Mouse (Mus musculus) liver, embryonic 12.5 days (tissue): ENCODE results near the gene Pcx. TPM values are rescaled to one million over a fixed set of nuclear protein-coding genes. Genes with fewer than 3 reads are reported as not detected.

Source experiments
- ATAC-seq: fragments of 200-750 bp; cut with Nextera tagmentation; 2 replicates; pipeline ENCODE4 v1.8.0; 2017; ENCODE audit warnings: moderate number of reproducible peaks, mild to moderate bottlenecking, moderate library complexity
- H3K27ac ChIP-seq: fragments of 300-500 bp; sonication (generic); 2 replicates; pipeline ENCODE4 v1.5.1; 2016; ENCODE audit warnings: mild to moderate bottlenecking
- H3K27me3 ChIP-seq: fragments of 300-500 bp; sonication (generic); replicated peaks from 2 replicates; pipeline ENCODE4 v1.6.1; 2016; ENCODE audit warnings: mild to moderate bottlenecking, moderate library complexity
- H3K36me3 ChIP-seq: fragments of 300-500 bp; sonication (generic); 2 replicates; pipeline ENCODE4 v1.6.1; 2016; ENCODE audit warnings: mild to moderate bottlenecking, moderate library complexity
- H3K4me1 ChIP-seq: fragments of 300-500 bp; sonication (generic); 2 replicates; pipeline ENCODE4 v1.6.1; 2016
- H3K4me2 ChIP-seq: fragments of 300-500 bp; sonication (generic); 2 replicates; pipeline ENCODE4 v1.6.1; 2016; ENCODE audit warnings: mild to moderate bottlenecking, moderate library complexity
- H3K4me3 ChIP-seq: fragments of 300-500 bp; sonication (generic); 2 replicates; pipeline ENCODE4 v1.5.1; 2016; ENCODE audit warnings: mild to moderate bottlenecking, moderate library complexity
- H3K9ac ChIP-seq: fragments of 300-500 bp; sonication (generic); 2 replicates; pipeline ENCODE4 v1.6.1; 2016; ENCODE audit warnings: mild to moderate bottlenecking, moderate library complexity
- H3K9me3 ChIP-seq: fragments of 300-500 bp; sonication (generic); replicated peaks from 2 replicates; pipeline ENCODE4 v1.6.1; 2016; ENCODE audit warnings: mild to moderate bottlenecking, moderate library complexity
- WGBS: fragments of 180-500 bp; shearing (Covaris S2); methylation state at CpG from one replicate; pipeline ENCODE4 v1.1.7; 2016; ENCODE audit not compliant: insufficient replicate concordance; 5-methylcytosine and 5-hydroxymethylcytosine counted together
- polyA plus RNA-seq: library from polyadenylated mRNA; unstranded; fragments of >200 nt; fragmentation: Nextera tagmentation; extraction: Ambion mirVana; gene quantifications from 2 replicates; pipeline ENCODE4 v1.2.1, GENCODE M21; 2016

The Pcx gene
- polyA plus RNA-seq, 1 experiment from 2014 or later: 34.3 TPM

DNA sequence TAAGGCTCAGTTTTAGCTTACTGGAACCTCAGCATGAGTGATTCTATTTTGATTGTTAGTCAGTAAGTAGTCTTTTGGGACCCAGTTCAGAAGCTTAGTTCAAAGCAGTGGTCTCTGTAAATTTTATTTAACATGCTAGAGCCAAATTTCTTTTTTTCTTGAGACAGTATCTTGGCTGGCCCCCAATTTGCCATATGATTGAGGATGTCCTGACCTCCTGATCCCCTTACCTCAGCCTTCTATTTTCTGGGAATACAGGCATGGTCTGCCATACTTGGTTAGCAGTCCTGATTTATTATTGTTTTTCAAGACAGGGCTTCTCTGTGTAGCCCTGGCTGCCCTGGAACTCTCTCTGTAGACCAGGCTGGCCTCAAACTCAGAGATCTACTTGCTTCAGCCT lies 25.6 kb downstream of the Pcx start:
- no peak overlapping the region for H3K27ac ChIP-seq
- no peak overlapping the region for H3K4me2 ChIP-seq

DNA sequence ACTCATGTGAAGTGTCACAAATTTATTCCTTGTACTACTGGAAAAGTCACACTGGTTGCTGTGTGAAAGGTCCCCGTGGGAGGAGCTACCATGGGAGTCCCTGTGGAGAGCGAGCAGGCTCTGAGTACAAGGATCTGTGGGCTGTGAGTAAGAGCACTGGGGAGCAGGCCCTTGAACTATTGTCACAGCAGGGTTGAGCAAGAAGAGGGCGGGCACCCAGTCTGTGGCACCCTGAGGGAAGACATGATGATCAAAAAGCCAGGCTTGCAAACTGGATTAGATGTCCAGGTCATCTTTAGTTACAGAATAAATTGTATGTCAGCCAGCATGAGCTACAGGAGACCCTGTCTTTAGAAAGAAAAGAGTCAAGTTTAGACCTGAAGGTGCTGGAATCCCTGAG lies 26.3 kb downstream of the Pcx start:
- Histone ChIP-seq H3K36me3 (peaks cover 8% of the 10 kb centered on the region), H3K27me3 (0 out of 2 replicates have a peak, but pooled peaks cover 5% of the 10 kb centered on the region), H3K27ac (no peak overlapping the region), H3K9me3 (no peaks in the 10 kb centered on the region), H3K9ac (no peak overlapping the region), H3K4me1 (no peaks in the 10 kb centered on the region), H3K4me3 (no peak overlapping the region), H3K4me2 (no peak overlapping the region)
- WGBS: 53% methylated on average over 3 of the region's 3 CpGs
- ATAC-seq: no peak

More for the DNA sequence above, 25.6 kb downstream of the Pcx start:
- no peaks in the 10 kb centered on the region for H3K4me1 ChIP-seq
- 0 out of 2 replicates have a peak, but pooled peaks cover 5% of the 10 kb centered on the region for H3K27me3 ChIP-seq
- H3K9ac ChIP-seq: no peak overlapping the region
- H3K36me3 ChIP-seq: peaks cover 8% of the 10 kb centered on the region
- H3K9me3 ChIP-seq: no peaks in the 10 kb centered on the region
- H3K4me3 ChIP-seq: no peak overlapping the region
- no peak for ATAC-seq

DNA sequence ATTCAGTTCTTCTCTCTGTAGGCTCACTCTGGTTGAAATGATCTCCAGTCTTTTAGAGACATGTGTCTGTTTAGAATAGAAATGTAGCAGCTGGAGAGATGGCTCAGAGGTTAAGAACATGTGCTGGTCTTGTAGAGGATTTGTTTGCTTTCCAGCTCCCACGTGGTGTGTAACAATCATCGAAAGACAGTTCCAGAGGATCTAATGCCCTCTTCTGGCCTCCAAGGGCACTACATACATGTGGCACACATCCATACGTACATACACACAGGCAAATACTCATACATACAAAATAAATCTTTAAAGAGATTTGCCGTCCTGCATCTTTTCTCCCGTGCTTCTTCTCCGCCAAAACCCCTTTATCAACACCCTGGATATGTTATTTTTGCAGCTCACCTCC lies 30.0 kb downstream of the Pcx start:
- no peak overlapping the region for H3K4me3 ChIP-seq
- 0 out of 2 replicates have a peak, but pooled peaks cover 9% of the 10 kb centered on the region for H3K27me3 ChIP-seq
- H3K9me3 ChIP-seq: no peaks in the 10 kb centered on the region
- H3K4me1 ChIP-seq: no peaks in the 10 kb centered on the region
- WGBS: 83% methylated on average over 6 of the region's 6 CpGs
- no peak overlapping the region for H3K9ac ChIP-seq
- H3K27ac ChIP-seq: no peak overlapping the region
- no peak for ATAC-seq
- H3K4me2 ChIP-seq: no peak overlapping the region
- H3K36me3 ChIP-seq: peaks cover 8% of the 10 kb centered on the region

DNA sequence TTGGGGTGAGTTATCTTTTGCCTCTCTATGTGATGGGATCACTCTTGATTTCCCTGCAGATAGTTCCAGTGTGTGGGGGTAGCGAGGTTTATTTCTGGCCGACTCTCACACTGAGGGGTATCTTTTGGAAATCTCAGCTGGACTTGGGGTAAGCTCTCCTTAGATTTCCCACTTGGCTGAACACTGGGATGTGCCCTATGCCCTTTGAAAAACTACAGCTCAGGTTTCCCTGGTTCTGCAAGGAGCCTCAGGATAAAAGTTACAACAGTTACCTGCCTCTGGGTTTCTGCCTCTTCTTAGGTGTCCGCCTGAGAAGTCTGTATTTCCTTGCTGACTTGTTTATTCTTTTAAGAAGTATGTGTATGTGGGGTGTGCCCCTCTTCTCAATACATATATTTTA lies 30.7 kb downstream of the Pcx start:
- no peak overlapping the region for H3K4me3 ChIP-seq
- no peak for ATAC-seq
- H3K27me3 ChIP-seq: 0 out of 2 replicates have a peak, but pooled peaks cover 9% of the 10 kb centered on the region
- no peaks in the 10 kb centered on the region for H3K9me3 ChIP-seq
- H3K4me1 ChIP-seq: no peaks in the 10 kb centered on the region
- H3K4me2 ChIP-seq: no peak overlapping the region
- no peak overlapping the region for H3K9ac ChIP-seq
- H3K36me3 ChIP-seq: peaks cover 8% of the 10 kb centered on the region
- 81% methylated on average over 3 of the region's 3 CpGs for WGBS
- H3K27ac ChIP-seq: no peak overlapping the region

DNA sequence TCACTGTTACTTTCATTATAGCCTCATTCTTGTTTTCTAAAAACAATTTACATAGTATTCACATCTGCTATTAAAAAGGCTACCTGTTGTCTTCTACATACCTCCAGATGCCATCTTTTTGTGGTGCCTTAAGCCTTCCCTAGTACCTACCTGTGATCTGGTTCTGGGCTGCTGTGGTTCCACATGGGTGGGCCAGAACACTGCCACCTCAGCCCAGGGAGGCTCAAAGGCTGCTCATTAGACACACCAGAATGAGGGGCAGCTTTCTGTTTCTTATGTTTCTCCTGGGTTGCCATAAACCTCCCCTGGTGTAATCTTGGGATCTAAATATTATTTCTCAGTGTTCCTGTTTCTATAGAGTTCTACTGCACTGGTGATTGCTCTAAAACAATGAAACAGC lies 31.8 kb downstream of the Pcx start:
- Histone ChIP-seq H3K4me2 (no peak overlapping the region), H3K27ac (no peak overlapping the region), H3K9ac (no peak overlapping the region), H3K27me3 (0 out of 2 replicates have a peak, but pooled peaks cover 9% of the 10 kb centered on the region), H3K4me3 (no peak overlapping the region), H3K36me3 (peaks cover 8% of the 10 kb centered on the region), H3K4me1 (peaks cover 8% of the 10 kb centered on the region; the same call in 1 of the 2 replicates), H3K9me3 (no peaks in the 10 kb centered on the region)
- ATAC-seq: no peak

DNA sequence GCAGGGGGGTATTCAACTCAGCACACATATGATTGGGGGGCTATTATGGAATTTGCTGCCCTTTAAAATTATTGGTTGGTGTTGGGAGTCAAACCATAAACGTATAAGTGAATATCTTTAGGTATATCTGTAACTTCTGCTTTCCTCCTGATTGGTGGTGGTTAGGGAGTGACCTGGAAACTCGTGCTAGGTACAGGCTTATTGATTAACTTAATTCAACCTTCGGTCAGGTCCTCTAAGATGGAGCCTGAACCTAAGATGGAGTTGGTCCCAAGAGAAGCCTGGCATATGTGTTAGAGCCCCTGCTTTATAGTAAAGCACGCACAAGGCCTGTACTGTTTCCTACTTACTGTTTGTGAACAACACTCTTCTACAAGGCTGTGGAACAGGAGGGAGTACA lies 34.8 kb downstream of the Pcx start:
- 0 out of 2 replicates have a peak, but pooled peaks cover 4% of the 10 kb centered on the region for H3K27me3 ChIP-seq
- peaks cover 8% of the 10 kb centered on the region for H3K36me3 ChIP-seq
- no peak for ATAC-seq
- no peaks in the 10 kb centered on the region for H3K9me3 ChIP-seq
- H3K4me1 ChIP-seq: peaks cover 17% of the 10 kb centered on the region
- H3K4me2 ChIP-seq: no peak overlapping the region
- H3K27ac ChIP-seq: no peak overlapping the region
- H3K4me3 ChIP-seq: no peak overlapping the region
- H3K9ac ChIP-seq: no peak overlapping the region
- 65% methylated on average over 4 of the region's 4 CpGs for WGBS

DNA sequence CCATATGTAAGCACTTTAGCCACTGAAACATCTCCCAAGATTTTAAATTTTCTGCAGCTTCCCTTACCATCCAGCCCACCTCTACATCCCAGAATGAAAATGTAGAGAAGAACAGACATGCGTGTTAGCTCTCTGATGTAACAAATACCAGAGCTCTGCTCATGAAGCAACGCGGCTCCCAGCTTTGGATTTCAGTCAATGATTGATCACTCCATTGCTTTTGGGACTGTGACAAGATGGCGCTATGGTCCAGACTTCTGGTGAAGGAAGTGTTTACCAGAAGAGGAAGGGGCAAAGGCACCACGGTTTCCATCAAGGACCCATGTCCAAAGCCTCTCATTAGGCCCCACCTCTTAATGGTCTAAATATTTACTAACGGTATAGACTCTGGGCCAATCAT lies 35.6 kb downstream of the Pcx start:
- H3K4me2 ChIP-seq: no peak overlapping the region
- no peak overlapping the region for H3K27ac ChIP-seq
- peaks cover under 1% of the 10 kb centered on the region; the same call in 1 of the 2 replicates for H3K36me3 ChIP-seq
- H3K4me1 ChIP-seq: peaks cover 17% of the 10 kb centered on the region
- no peaks in the 10 kb centered on the region for H3K9me3 ChIP-seq
- ATAC-seq: no peak
- H3K9ac ChIP-seq: no peak overlapping the region
- 80% methylated on average over 6 of the region's 6 CpGs for WGBS
- 0 out of 2 replicates have a peak, but pooled peaks cover 4% of the 10 kb centered on the region for H3K27me3 ChIP-seq
- H3K4me3 ChIP-seq: no peak overlapping the region

DNA sequence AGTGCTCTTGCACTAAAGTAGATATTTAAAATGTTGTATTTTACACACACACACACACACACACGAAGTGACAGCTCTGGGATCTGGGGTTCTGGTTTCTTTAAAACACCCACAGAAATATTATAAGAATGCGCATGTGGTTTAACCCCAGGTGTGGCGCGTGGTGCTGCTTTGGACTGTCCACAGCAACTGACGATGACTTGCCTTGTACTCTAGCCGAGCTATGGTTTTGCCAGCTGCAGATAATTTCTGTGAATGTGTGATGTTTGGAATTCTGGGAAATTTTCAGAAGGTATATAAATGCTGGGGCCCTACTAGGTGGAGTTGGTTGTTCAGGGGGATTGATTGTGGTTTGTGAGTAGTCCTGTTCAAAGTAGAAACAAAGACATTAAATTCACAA lies 37.5 kb downstream of the Pcx start:
- H3K4me3 ChIP-seq: no peak overlapping the region
- H3K9ac ChIP-seq: no peak overlapping the region
- H3K4me1 ChIP-seq: peaks cover 30% of the 10 kb centered on the region
- H3K9me3 ChIP-seq: no peaks in the 10 kb centered on the region
- H3K4me2 ChIP-seq: no peak overlapping the region
- WGBS: 73% methylated on average over 6 of the region's 6 CpGs
- H3K27ac ChIP-seq: peak overlapping the region; percentile 40; the same call in 1 of the 2 replicates
- H3K36me3 ChIP-seq: no peaks in the 10 kb centered on the region
- 0 out of 2 replicates have a peak, but pooled peaks cover under 1% of the 10 kb centered on the region for H3K27me3 ChIP-seq
- no peak for ATAC-seq

DNA sequence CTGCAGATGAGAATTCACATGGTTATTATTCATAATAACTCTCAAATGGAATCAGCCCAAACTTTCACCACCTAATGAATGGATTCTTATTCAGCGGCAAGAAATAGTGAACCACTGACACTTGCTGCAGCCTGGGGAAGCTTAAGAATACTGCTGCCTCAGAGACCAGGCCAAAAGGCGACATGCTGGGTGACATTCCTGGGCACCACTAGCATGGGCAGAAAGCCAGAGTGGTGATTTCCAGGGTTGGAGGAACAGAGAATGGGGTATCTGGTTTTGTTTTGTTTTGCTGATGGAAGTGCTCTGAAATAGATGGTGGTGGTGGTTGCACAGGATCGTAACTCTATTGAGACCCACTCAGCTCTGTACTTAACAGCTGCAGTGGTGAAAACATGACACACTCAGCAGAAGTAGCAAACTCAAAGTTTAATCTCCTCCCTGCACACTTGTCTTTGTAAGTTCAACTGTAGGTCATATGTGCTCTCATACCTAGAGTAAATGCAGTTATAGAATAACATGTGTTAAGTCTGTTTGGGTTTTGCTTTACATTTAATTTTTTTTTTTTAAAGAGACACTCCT lies 38.1 kb downstream of the Pcx start:
- WGBS: 71% methylated on average over 3 of the region's 3 CpGs

DNA sequence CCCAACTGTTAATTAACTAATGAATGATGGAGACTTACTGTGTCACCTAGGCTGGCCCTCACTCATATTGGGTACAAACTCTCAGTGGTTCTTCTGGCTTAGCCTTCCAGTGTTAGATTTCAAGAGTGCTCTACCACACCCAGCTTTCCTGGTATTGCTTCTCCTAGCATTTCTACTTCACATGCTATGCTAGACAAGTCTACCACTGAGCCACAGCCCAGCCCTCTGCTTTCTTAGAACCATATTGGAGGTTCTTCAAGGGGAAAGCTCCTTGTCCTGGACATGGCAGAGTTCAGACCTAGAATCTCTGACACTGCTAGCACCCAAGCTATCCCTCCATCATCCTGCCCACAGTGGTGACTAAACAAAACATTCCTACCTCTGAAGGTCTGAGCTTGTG lies 44.0 kb downstream of the Pcx start:
- Histone ChIP-seq H3K4me2 (peak overlapping the region; percentile 47), H3K27ac (peak overlapping the region; percentile 99), H3K4me3 (no peak overlapping the region), H3K9ac (peak overlapping the region; percentile 63), H3K36me3 (no peaks in the 10 kb centered on the region), H3K9me3 (no peaks in the 10 kb centered on the region), H3K4me1 (peaks cover 77% of the 10 kb centered on the region), H3K27me3 (no peaks in the 10 kb centered on the region)
- peak; percentile 25; the same call in 1 of the 2 replicates for ATAC-seq

More for the DNA sequence above, 38.1 kb downstream of the Pcx start:
- no peak overlapping the region for H3K27ac ChIP-seq
- no peak for ATAC-seq
- no peak overlapping the region for H3K4me2 ChIP-seq
- H3K36me3 ChIP-seq: no peaks in the 10 kb centered on the region
- H3K4me1 ChIP-seq: peaks cover 36% of the 10 kb centered on the region
- H3K9ac ChIP-seq: no peak overlapping the region
- no peaks in the 10 kb centered on the region for H3K27me3 ChIP-seq
- no peak overlapping the region for H3K4me3 ChIP-seq
- no peaks in the 10 kb centered on the region for H3K9me3 ChIP-seq

DNA sequence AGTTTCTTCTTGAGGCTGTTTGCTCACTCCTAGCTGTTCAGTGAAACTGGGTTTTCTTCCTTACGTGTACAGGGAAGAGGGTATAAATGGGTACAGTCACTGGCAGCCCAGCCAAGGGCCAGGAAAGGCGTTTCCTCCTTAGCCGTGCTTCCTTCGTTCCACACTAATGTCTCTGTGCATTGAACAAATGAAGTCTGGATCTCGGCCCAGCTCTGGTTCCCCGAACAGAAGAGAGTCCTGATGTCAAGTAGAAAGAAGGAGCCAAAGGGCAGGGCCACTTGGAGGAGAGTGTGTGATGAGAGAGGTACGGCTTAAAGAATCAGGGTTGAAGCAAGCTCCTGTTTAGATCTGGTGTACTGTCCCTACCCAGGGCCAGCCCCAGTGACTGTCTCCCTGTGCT lies 44.8 kb downstream of the Pcx start:
- no peak overlapping the region for H3K4me2 ChIP-seq
- H3K9ac ChIP-seq: peak overlapping the region; percentile 37; the same call in 1 of the 2 replicates
- H3K27ac ChIP-seq: peak overlapping the region; percentile 99
- ATAC-seq: no peak
- no peaks in the 10 kb centered on the region for H3K9me3 ChIP-seq
- no peak overlapping the region for H3K4me3 ChIP-seq
- 79% methylated on average over 7 of the region's 7 CpGs for WGBS
- no peaks in the 10 kb centered on the region for H3K27me3 ChIP-seq
- peaks cover 86% of the 10 kb centered on the region for H3K4me1 ChIP-seq
- H3K36me3 ChIP-seq: no peaks in the 10 kb centered on the region

DNA sequence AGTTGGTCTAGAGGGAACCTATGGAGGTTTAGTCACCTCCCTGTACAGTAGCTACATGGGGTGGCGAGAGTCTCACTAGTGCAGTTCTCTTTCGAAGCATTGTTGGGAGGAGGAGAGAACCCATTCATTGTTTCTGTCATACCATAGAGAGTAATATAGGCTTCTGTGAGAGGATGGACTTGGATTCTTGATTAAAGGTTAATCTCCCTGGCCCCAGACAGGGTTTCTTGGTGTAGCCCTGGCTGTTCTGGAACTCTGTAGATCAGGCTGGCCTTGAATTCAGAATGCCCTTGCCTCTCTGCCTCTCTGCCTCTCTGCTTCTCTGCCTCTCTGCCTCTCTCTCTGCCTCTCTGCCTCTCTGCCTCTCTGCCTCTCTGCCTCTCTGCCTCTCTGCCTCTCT lies 46.5 kb downstream of the Pcx start:
- H3K4me3 ChIP-seq: no peak overlapping the region
- ATAC-seq: no peak
- no peaks in the 10 kb centered on the region for H3K27me3 ChIP-seq
- peak overlapping the region; percentile 72 for H3K4me2 ChIP-seq
- peak overlapping the region; percentile 69 for H3K9ac ChIP-seq
- peaks cover 96% of the 10 kb centered on the region for H3K4me1 ChIP-seq
- H3K27ac ChIP-seq: peak overlapping the region; percentile 99
- no peaks in the 10 kb centered on the region for H3K9me3 ChIP-seq
- WGBS: 95% methylated on average over 2 of the region's 2 CpGs
- H3K36me3 ChIP-seq: no peaks in the 10 kb centered on the region
